Mouse (Mus musculus) layer of hippocampus, adult 8-10 months (tissue): ENCODE results near the gene Bud13. TPM values are rescaled to one million over a fixed set of nuclear protein-coding genes. Genes with fewer than 3 reads are reported as not detected.
A peak's percentile ranks its signal among the peaks of the same experiment; 100 is the strongest.
"Not testable (repeated sequence)": the region's sequence is repeated elsewhere in the genome, so short reads cannot be mapped to it uniquely, and the experiment has no call there.

Experiments used
- DNase-seq, 2 experiments: peaks; one replicate each; pipeline ENCODE4 v3.0.0; 2022; ENCODE audit warnings: low spot score in 2 of 2
- total RNA-seq, 4 experiments: library from RNA; stranded (reverse); gene quantifications; 2 replicates each; pipeline ENCODE4 v1.2.4; 2022

Bud13 gene
- total RNA-seq, 4 experiments from 2014 or later, result 9.3 to 12.7 (median 11.0) TPM

DNA sequence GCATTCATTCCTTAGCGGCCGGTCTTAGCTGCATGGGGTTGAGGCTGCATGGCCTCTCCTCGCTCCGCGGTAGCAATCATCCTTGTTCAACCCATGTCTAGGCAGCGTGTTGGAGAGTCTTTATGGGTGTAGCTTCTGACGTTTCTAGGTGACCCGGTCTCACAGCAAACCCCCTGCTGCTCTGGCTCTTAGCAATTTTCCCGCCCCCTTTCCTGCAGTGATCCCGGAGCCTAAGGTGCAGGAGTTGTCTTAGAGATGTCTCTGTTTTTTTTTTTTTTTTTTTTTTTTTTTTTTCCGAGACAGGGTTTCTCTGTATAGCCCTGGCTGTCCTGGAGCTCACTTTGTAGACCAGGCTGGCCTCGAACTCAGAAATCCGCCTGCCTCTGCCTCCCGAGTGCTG is 53.5 kb downstream of the Bud13 start:
- not testable (repeated sequence) for DNase-seq

DNA sequence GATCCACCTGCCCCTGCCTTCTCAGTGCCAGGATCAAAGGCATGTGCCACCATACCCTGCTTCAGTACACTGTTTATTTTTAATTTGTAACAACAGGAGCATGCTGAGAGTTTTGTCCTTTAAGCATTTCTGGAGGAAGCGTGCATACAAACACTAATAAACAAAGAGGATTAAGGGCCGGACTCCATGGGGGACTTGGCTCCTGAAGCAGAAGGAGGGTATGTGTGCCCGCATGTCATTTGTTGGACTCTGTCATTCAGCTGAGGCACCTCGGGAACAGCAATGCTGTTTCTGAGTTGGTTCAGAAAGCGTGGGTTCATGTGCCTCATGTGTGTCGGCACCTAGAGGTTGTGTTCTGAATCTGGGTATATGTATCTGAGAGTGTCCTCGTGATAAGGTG is 54.5 kb downstream of the Bud13 start:
- no peak for DNase-seq

DNA sequence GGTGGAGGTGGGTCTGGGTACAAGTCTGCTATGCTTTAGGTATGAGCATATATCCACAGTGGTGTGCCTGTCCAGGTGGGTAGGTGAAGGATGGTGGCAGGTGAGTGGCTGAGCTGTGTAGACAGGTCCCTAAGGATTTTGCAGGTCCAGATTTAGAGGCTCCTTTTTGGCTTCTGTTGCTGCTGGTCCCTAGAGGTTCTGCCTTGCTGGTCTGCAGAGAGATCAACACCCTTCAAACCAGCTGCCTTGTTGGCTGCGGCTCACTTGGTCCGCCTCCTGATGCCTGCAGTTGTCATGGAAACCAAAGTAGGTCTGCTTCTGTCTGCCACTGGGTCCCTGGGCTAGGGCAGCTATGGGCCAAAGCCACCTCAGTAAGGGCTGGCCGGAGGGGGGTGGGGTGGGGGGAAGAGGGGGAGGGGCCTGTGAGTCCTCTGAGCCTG is 55.1 kb downstream of the Bud13 start:
- peak; percentile 69 to 80 for DNase-seq

DNA sequence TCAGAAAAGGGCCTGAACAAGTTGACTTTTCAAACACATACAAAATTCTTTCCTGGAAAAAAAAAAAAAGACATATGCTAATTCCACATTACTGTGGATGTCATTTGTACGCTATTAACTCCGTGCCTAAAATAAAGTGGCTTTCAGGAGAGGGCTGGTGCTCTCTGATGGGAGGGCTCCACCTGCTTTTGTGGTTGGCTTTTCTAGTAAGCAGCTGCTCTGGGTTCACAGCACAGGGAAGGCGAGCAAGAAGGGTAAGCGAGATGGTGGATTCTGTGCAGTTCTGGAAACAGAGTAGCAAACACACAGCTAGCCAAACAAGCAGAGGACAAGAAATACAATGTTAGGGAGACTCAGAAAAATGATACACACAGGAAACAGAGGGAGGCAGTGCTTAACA is 55.6 kb downstream of the Bud13 start:
- DNase-seq, result no peak

DNA sequence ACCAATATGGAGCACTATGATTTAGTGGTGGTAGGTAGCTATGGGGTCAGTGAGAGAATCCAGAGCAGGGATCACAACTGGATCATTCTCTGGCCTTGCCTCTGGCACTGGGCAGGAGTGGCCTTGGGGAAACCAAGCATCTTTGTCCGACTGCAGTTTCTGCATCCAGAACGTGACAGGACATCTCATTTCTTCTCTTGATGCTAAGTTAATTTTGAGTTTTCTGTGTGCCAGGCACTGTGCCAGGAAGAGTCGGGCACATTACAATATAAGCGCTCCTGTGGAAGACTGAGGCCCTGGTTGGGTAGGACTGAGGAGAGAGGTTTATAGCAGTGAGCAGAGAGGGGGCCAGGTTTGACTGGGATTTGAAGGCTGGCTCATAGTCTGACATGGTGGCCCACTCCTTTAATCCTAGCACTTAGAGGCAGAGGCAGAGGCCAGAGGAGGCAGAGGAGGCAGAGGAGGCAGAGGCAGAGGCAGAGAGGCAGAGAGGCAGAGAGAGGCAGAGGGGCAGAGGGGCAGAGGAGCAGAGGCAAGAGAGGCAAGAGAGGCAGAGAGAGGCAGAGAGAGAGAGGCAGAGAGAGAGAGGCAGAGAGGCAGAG is 56.3 kb downstream of the Bud13 start:
- DNase-seq, result no peak

DNA sequence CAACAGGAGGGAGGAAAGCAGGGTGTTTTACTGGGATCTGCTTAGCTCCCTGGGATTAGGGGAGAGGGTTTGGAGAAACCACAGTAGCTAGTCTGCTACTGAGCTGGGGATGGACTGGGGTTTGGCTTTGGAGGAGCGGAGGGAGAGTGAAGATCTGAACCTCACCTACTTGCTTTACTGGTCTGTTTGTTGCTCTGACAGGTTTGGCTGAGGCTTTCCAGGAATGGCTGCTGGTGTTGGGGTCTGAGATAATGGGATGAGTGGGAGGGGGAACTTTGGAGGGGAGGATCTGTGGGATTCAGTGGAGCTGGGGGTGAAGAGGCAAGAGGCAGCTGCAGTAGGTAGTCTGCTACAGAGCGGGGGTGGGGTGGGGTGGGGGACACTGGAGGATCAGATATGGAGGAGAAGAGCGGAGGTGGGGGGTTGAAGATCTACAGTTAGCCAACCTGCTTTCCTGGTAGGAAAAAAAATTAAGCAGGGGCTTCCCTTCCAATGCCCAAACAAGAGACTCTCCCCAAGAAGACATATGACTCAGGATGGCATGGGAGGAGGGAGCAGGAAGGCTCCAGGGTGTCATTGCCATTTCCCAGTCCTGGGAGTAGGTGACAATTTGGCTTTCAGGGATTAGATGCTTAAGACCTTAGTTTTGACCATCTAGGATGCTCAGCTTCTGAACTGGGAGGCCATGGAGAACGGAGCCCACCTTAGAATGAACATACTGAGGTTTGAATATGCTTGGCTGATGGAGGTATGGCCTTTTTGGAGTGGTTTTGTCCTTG is 63.3 kb downstream of the Bud13 start:
- DNase-seq, result no peak

Other genes starting within 250 kb of the Bud13 start
- gene Apoa1, start 54.4 kb upstream of the Bud13 start, total RNA-seq, result under 1 TPM in 3 of 4 experiments, not detected in 1; 0.38 to 0.47 (median 0.41) TPM
- gene Apoc3, start 47.4 kb upstream of the Bud13 start, total RNA-seq, result 1 to 10 TPM in 1 of 4 experiments, under 1 TPM in 1, not detected in 2; 0.86 to 2.0 TPM
- gene Apoa4, start 42.3 kb upstream of the Bud13 start, total RNA-seq, result not detected
- not detected for gene Apoa5, start 14.4 kb upstream of the Bud13 start, total RNA-seq
- 10 to 100 TPM; 38.6 to 52.6 (median 42.0) TPM for gene Zpr1, start 9.9 kb upstream of the Bud13 start, total RNA-seq
- under 1 TPM in 1 of 4 experiments, not detected in 3; 0.31 TPM for gene 4931429L15Rik, start 37.0 kb downstream of the Bud13 start, total RNA-seq